8 mouse cellular contexts compared by ENCODE assay signal in the genomic region with DNA sequence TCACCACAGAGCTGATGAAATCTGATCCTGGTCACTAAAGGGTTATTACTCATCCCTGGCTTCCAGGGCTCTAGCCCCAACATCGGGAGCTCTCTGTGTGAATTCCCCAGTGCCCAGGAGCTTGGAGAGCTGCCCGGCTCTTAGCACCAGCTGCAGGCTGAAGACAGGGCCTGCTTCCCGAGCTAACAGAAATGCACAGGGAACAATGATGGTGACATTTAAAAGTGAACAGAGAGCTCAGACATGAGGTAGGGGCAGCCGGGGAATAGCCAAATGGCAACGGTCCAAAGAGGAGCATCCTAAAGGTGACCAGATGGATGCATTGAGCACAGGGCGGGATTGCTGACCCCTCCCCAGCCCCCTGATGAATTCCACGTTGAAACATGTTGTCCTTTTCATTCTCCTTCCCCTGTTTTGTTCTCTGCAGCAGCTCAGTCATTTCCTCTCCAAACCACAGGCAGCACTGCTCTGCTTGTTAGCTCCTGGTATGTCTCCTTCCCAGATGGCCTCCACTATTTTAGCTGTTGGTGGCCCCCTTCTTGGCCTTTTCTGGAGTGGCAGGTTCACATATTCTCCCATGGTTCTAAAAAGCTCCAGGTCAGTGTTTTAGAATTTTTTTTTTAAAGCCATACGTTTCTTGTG. TPM values are rescaled to one million over a fixed set of nuclear protein-coding genes. Genes with fewer than 3 reads are reported as not detected.
A peak's percentile ranks its signal among the peaks of the same experiment; 100 is the strongest.
DNase-seq lines count a peak whose midpoint lies in the region; ATAC-seq and TF ChIP-seq lines count a peak whose summit lies in the region.

No protein-coding gene starts in this region.

- no peak overlapping the region for H3K4me2 ChIP-seq in hindbrain, postnatal 0 days (ENCODE audit: low read depth, low read length)

- no peaks in the 10 kb centered on the region for H3K27me3 ChIP-seq in ES-Bruce4 (ENCODE audit: control insufficient read depth, insufficient read depth, low read length, poor library complexity, severe bottlenecking)
- no peaks in the 10 kb centered on the region for H3K27me3 ChIP-seq in hindbrain, postnatal 0 days (ENCODE audit: insufficient read depth, low read length)

- peaks cover 4% of the 10 kb centered on the region for H3K4me1 ChIP-seq in ES-Bruce4 (ENCODE audit: control insufficient read depth, insufficient read depth, low read length)
- 0 out of 2 replicates have a peak, but pooled peaks cover 11% of the 10 kb centered on the region for H3K4me1 ChIP-seq in hindbrain, postnatal 0 days (ENCODE audit: insufficient read depth, low read length)
- peaks cover 29% of the 10 kb centered on the region for H3K4me1 ChIP-seq in olfactory bulb, adult 2 months (ENCODE audit: control insufficient read depth, insufficient read depth, low read length)

- H3K9ac ChIP-seq in ES-Bruce4 (ENCODE audit: low read depth, poor library complexity, severe bottlenecking), result no peak overlapping the region
- 0 out of 2 replicates have a peak overlapping the region, but pooled peaks have one; percentile 9 for H3K9ac ChIP-seq in hindbrain, postnatal 0 days (replicated peaks; ENCODE audit: low read length)

- no peaks in the 10 kb centered on the region; the same call in 1 of the 2 replicates for H3K36me3 ChIP-seq in ES-Bruce4 (ENCODE audit: control insufficient read depth, insufficient read depth, low read length, poor library complexity, severe bottlenecking)
- peaks cover 34% of the 10 kb centered on the region for H3K36me3 ChIP-seq in hindbrain, postnatal 0 days (ENCODE audit: insufficient read depth, low read length)

- TF ChIP-seq CTCF in ES-Bruce4 (IDR thresholded peaks at IDR 0.05; ENCODE audit: low read depth, low read length), result no peak
- peak; percentile 37; the same call in 1 of the 2 replicates for TF ChIP-seq CTCF in hindbrain, postnatal 0 days (IDR thresholded peaks at IDR 0.05; ENCODE audit: low read depth)
- no peak for TF ChIP-seq CTCF in olfactory bulb, adult 2 months (IDR thresholded peaks at IDR 0.05; ENCODE audit: insufficient read depth, low read depth, low read length)

- no peak overlapping the region for H3K4me3 ChIP-seq in ES-Bruce4 (ENCODE audit: low read depth, low read length)
- H3K4me3 ChIP-seq in hindbrain, postnatal 0 days (ENCODE audit: low read length), result no peak overlapping the region
- H3K4me3 ChIP-seq in olfactory bulb, adult 2 months (ENCODE audit: insufficient read depth, low read depth, low read length), result no peak overlapping the region

- H3K27ac ChIP-seq in ES-Bruce4 (ENCODE audit: insufficient read depth, low read length), result no peak overlapping the region
- peak overlapping the region; percentile 76 for H3K27ac ChIP-seq in hindbrain, postnatal 0 days
- peak overlapping the region; percentile 74 for H3K27ac ChIP-seq in olfactory bulb, adult 2 months (ENCODE audit: insufficient read depth, low read depth, low read length)

- WGBS in hindbrain, postnatal 0 days, result 24% methylated on average over 8 of the region's 8 CpGs
- 31% methylated on average over 8 of the region's 8 CpGs for WGBS in olfactory bulb, adult 2 months

- TF ChIP-seq EP300 in ES-Bruce4 (IDR thresholded peaks at IDR 0.05; ENCODE audit: insufficient read depth, low read depth, low read length), result 0 out of 2 replicates have a peak, but pooled peaks have one; percentile 64

- no peak for TF ChIP-seq POLR2A in ES-Bruce4 (IDR thresholded peaks at IDR 0.05; ENCODE audit: insufficient read depth, low read length)
- TF ChIP-seq POLR2A in olfactory bulb, adult 2 months (IDR thresholded peaks at IDR 0.05; ENCODE audit: insufficient read depth, low read depth, low read length), result no peak

- peak; percentile 75 for ATAC-seq in hindbrain, postnatal 0 days

- DNase-seq in cerebellum, adult 11-12 months, result peak; percentile 23
- DNase-seq in cerebellum, adult 9-10 months, result no peak
- peak; percentile 44 for DNase-seq in frontal cortex, postnatal 10 days (ENCODE audit: low spot score in 2 of 2)
- DNase-seq in hindbrain, postnatal 0 days (ENCODE audit: low spot score), result peak; percentile 83
- DNase-seq in thymus, postnatal 10 days (ENCODE audit: low spot score in 2 of 2), result no peak
- no peak for DNase-seq in ovary, postnatal 10 days (ENCODE audit: low spot score)

- H3K9me3 ChIP-seq in ES-Bruce4 (replicated peaks; ENCODE audit: control insufficient read depth, insufficient read depth, low read length, poor library complexity, severe bottlenecking), result 0 out of 2 replicates have a peak, but pooled peaks cover 1% of the 10 kb centered on the region
- H3K9me3 ChIP-seq in hindbrain, postnatal 0 days (ENCODE audit: low read length), result no peaks in the 10 kb centered on the region

RNA-seq across cellular contexts. Expression of a gene that starts 58.4 kb away (rescaled TPM):
- 350 and 361 TPM in 2 replicates for polyA plus RNA-seq in ES-Bruce4 (2011; ENCODE audit: insufficient read depth, insufficient read length, low read depth, missing spikeins)
- 212 and 244 TPM in 2 replicates for total RNA-seq in hindbrain, postnatal 0 days (2014; rRNA removed)
- 204 and 219 TPM in 2 replicates for polyA plus RNA-seq in hindbrain, postnatal 0 days (2015; fragmentation: Nextera tagmentation; extraction: Ambion mirVana)
- polyA plus RNA-seq in olfactory bulb, adult 2 months (2012; ENCODE audit: insufficient read depth, insufficient read length, low replicate concordance, missing spikeins), result not detected in 2 replicates

Comparison
In these comparisons a context has a peak if more than half of its experiments do, and no peak if none do; other contexts are left out.
1. DNase-seq: peak in cerebellum, adult 11-12 months (single experiment), frontal cortex, postnatal 10 days (2 of 2) and hindbrain, postnatal 0 days (single experiment); none in cerebellum, adult 9-10 months (single experiment), thymus, postnatal 10 days (0 of 2) and ovary, postnatal 10 days (single experiment).